Mouse (Mus musculus) heart, embryonic 10.5 days (tissue): ENCODE data around the gene Gm21994. TPM values are rescaled to one million over a fixed set of nuclear protein-coding genes. Genes with fewer than 3 reads are reported as not detected.
"Not testable (repeated sequence)": the region's sequence is repeated elsewhere in the genome, so short reads cannot be mapped to it uniquely, and the experiment has no call there.

ENCODE experiments used
- DNase-seq: peaks from one replicate; pipeline ENCODE4 v3.0.0-alpha.2; 2017; ENCODE audit warnings: low spot score
- H3K27ac ChIP-seq: fragments of 300-500 bp; sonication (generic); 2 replicates; pipeline ENCODE4 v1.5.1; 2016; ENCODE audit warnings: mild to moderate bottlenecking
- H3K27me3 ChIP-seq: fragments of 300-500 bp; sonication (generic); 2 replicates; pipeline ENCODE4 v1.6.1; 2016; ENCODE audit warnings: mild to moderate bottlenecking; ENCODE audit not compliant: poor library complexity, insufficient read depth, severe bottlenecking
- H3K36me3 ChIP-seq: fragments of 300-500 bp; sonication (generic); 2 replicates; pipeline ENCODE4 v1.6.1; 2016; ENCODE audit warnings: mild to moderate bottlenecking, moderate library complexity
- H3K4me1 ChIP-seq: fragments of 300-500 bp; sonication (generic); 2 replicates; pipeline ENCODE4 v1.6.1; 2016; ENCODE audit warnings: mild to moderate bottlenecking
- H3K4me3 ChIP-seq: fragments of 300-500 bp; sonication (generic); 2 replicates; pipeline ENCODE4 v1.5.1; 2016; ENCODE audit warnings: mild to moderate bottlenecking, moderate library complexity
- H3K9me3 ChIP-seq: fragments of 300-500 bp; sonication (generic); 2 replicates; pipeline ENCODE4 v1.6.1; 2016; ENCODE audit warnings: mild to moderate bottlenecking, moderate library complexity
- WGBS: fragments of 180-500 bp; shearing (Covaris S2); methylation state at CpG from one replicate; pipeline ENCODE4 v1.1.7; 2016; 5-methylcytosine and 5-hydroxymethylcytosine counted together
- polyA plus RNA-seq: library from polyadenylated mRNA; unstranded; fragments of >200 nt; fragmentation: Nextera tagmentation; extraction: Ambion mirVana; gene quantifications from 2 replicates; pipeline ENCODE4 v1.2.1, GENCODE M21; 2016

Gene Gm21994
- polyA plus RNA-seq = 4.0 and 4.8 TPM in 2 replicates

DNA sequence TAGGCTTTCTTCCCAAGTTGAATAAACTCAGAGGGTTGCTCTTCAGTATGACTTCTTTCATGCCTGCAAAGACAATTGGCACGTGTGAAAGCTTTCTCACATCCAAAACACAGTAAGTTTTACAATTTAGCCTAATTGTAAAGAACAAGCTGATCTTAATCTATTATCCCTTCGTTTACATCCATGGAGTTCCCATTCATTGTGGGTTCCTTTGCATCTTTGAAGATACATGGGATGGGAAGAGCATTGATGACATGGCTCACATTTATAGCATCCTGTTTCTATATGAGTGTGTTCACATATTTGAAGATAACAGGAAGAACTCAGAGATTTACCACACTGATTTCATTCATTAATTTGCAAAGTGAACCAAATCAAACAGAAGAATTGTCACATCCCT, at the start of gene Gm21994:
Gm21994 (minus strand) TSS at position 101 of the 400 bp plus-strand sequence.
- H3K27me3 ChIP-seq, H3K4me3 ChIP-seq, DNase-seq, H3K36me3 ChIP-seq, H3K27ac ChIP-seq, H3K9me3 ChIP-seq, H3K4me1 ChIP-seq: not testable (repeated sequence)
- 49% methylated on average over 2 of the region's 2 CpGs for WGBS

DNA sequence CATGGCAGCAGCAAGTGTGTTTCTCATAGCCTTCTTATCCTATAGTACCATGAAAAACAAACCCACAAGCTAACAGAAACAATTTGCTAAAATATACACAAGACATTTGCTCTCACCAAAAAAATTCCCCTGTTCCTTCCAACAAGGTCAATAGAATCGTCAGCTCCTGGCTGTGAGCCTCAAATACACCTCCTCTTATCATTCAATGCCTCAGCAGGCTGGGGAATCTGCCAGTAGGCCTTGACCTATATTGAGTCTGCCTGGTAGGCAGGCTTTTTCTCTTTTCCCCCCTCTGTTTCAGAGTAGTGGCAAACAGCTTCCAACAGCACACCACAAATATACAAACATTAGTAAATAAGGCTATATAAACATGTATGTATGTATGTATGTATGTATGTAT, 43.7 kb upstream of the Gm21994 start:
- 48% methylated on average over 1 of the region's 1 CpGs for WGBS
- H3K27me3 ChIP-seq = no peaks in the 10 kb centered on the region
- H3K4me3 ChIP-seq = no peak overlapping the region
- DNase-seq = no peak
- H3K9me3 ChIP-seq = no peaks in the 10 kb centered on the region
- H3K4me1 ChIP-seq = no peaks in the 10 kb centered on the region
- H3K27ac ChIP-seq = no peak overlapping the region
- no peaks in the 10 kb centered on the region for H3K36me3 ChIP-seq

GRCm38 (mm10) chr2:150293669-150294068, 38.3 kb upstream of the Gm21994 start:
- WGBS = 65% methylated on average over 6 of the region's 6 CpGs

DNA sequence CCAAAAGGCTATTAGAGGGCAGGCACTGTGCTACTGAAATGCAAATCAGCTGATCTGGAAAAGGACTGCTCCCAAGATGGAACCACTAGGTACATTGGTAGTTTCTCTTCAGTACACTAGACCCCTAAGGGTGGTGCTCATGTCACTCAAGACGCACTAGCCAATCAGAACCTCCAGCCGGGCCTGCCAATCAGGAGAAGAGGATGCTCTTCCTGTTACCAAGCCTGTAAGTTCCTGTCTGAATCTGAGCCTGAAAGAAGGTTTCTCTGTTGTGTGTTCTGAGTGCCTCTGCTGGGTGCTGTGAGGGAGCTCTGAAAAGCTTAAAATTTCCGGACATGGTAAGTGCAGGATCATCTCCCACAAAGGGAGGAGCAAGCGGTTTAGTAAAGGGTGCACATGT, 1.9 kb upstream of the Gm21994 start, which contains the start of gene Gm14124:
Gm14124 (plus strand) TSS at position 227 of the 400 bp plus-strand sequence.
- not testable (repeated sequence) for H3K9me3 ChIP-seq, H3K27me3 ChIP-seq, H3K27ac ChIP-seq, DNase-seq, H3K4me1 ChIP-seq, H3K4me3 ChIP-seq, H3K36me3 ChIP-seq
- WGBS = 81% methylated on average over 4 of the region's 4 CpGs

More at GRCm38 (mm10) chr2:150293669-150294068, 38.3 kb upstream of the Gm21994 start:
- no peaks in the 10 kb centered on the region for H3K9me3 ChIP-seq
- no peak overlapping the region for H3K4me3 ChIP-seq
- H3K36me3 ChIP-seq = no peaks in the 10 kb centered on the region
- H3K27me3 ChIP-seq = no peaks in the 10 kb centered on the region
- H3K27ac ChIP-seq = no peak overlapping the region
- DNase-seq = no peak
- no peaks in the 10 kb centered on the region for H3K4me1 ChIP-seq

GRCm38 (mm10) chr2:150256861-150257260, 1.5 kb upstream of the Gm21994 start:
- not testable (repeated sequence) for DNase-seq, H3K36me3 ChIP-seq, H3K27me3 ChIP-seq, H3K4me3 ChIP-seq, H3K9me3 ChIP-seq, H3K4me1 ChIP-seq, H3K27ac ChIP-seq
- 59% methylated on average over 2 of the region's 2 CpGs for WGBS

DNA sequence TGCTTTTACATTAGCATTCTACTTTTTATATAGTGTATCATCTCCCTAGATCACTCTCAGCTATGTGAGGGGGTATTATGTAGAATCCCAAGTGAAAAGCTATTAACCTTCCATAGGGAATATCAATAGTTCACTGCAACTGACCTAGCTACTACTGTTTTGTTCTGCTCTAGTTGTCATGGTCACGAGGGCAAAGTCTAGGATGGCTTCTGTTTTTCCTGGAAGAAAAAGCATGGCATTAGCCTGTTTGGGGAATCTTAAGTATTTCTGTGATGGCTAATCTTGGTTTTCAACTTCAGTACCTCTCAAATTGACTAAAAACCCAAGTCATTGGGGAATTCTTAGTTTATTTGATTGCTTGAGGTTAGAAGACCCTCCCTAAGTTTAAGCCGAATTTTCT, 12.2 kb downstream of the Gm21994 start:
- Histone ChIP-seq H3K27me3 (no peaks in the 10 kb centered on the region), H3K36me3 (peaks cover 13% of the 10 kb centered on the region), H3K27ac (no peak overlapping the region), H3K9me3 (peaks cover 11% of the 10 kb centered on the region), H3K4me3 (no peak overlapping the region), H3K4me1 (no peaks in the 10 kb centered on the region)
- WGBS = 76% methylated on average over 2 of the region's 2 CpGs
- no peak for DNase-seq

DNA sequence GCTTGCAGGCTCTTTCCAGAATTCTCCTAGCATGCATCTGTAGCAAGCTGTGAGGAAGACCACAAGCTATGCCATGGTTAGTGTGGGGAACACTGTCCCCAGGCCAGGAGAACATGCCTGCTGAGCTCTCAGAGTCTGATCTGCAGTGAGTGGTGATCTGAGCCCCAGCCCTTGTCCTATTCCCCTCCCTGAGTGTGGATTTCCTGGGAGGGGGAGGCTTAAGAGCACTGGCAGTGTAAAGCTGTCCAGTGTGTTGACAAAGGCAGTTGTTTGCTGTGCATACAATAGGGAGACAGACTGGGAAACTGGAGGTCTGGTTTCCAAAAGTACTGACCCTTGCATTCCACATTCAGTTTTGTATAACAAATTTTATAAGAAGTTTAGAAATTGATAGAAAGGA, 32.1 kb downstream of the Gm21994 start:
- H3K4me1 ChIP-seq, H3K36me3 ChIP-seq, H3K27ac ChIP-seq, H3K27me3 ChIP-seq, H3K9me3 ChIP-seq, DNase-seq, H3K4me3 ChIP-seq: not testable (repeated sequence)

DNA sequence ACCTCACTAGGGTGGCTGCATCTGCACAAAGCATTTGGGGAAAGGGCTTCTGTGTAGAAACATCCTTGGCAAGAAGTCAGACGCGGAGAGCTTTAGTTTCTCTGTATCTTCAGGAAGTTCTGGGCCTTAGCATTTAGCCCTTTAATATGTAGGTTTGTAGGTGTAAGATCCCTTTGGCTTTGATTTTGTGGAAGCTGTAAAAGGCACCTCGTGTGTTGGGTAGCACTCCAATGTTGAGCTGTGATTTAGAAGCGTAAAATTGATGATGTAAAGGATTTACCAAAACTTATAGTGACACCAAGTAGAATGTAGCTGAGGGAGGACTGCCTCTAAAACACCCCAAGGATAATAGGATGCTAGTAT, 37.0 kb downstream of the Gm21994 start:
- H3K9me3 ChIP-seq, DNase-seq, H3K27me3 ChIP-seq, H3K36me3 ChIP-seq, H3K4me1 ChIP-seq: not testable (repeated sequence)
- peak overlapping the region; percentile 79; the same call in 1 of the 2 replicates for H3K27ac ChIP-seq
- H3K4me3 ChIP-seq = peak overlapping the region; percentile 53
- WGBS = 20% methylated on average over 4 of the region's 4 CpGs

DNA sequence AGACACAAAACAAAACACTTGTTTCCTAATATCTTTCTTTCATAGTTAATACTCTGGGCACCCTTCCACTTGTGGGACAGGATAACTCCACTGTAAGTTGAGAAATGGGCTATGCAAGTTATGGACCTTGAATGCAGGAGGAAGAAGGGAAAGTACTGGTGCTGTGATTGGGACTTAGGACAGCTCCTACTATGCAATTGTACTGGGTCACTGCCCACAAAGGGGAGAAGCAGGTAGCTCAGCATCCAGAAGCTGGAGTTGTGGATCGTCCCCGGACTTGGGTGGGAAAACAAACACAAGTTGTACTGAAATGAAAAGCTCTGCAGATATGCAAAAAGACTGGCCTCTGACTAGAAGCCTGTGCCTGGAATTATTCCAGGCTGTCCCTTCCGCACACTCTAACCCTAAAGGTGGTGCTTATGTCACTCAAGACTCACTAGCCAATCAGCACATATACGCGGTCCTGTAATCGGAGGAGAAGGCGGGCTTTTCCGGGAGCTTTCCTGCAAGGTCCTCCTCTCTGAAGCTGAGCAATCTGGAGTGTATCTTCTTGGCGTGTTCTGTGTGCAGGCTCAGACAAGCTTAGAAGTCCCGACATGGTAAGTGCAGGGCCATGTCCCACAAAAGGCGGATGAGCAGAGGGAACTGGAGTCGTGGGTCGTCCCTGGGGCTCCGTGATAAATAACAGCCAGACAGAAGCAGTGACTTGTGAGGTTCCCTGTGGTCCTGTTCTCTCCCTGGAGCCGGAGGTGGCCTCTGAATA, 37.6 kb downstream of the Gm21994 start, which contains the start of gene Zfp937:
Zfp937 (plus strand) TSS at position 474 of the 763 bp plus-strand sequence.
- peak; percentile 78 for DNase-seq
- not testable (repeated sequence) for H3K4me1 ChIP-seq, H3K27me3 ChIP-seq, H3K9me3 ChIP-seq, H3K36me3 ChIP-seq
- 1% methylated on average over 15 of the region's 15 CpGs for WGBS
- Histone ChIP-seq H3K27ac (peak within 1 kb of the TSS; percentile 79; the same call in 1 of the 2 replicates), H3K4me3 (peak within 1 kb of the TSS; percentile 53)

Other genes starting within 250 kb of the Gm21994 start
- gene Zfp120, start 118.9 kb downstream of the Gm21994 start, polyA plus RNA-seq = 4.3 and 5.7 TPM in 2 replicates
- not detected in 2 replicates for gene Gm10770, start 75.9 kb downstream of the Gm21994 start, polyA plus RNA-seq
- gene Gm14139, start 73.8 kb downstream of the Gm21994 start, polyA plus RNA-seq = 0.16 TPM in 1 of 2 replicates, not detected in the other
- 5.6 and 7.0 TPM in 2 replicates for gene Zfp937, start 37.5 kb downstream of the Gm21994 start, polyA plus RNA-seq
- not detected in 2 replicates for gene Gm14124, start 1.9 kb upstream of the Gm21994 start, polyA plus RNA-seq
- gene Gm10130, start 68.1 kb upstream of the Gm21994 start, polyA plus RNA-seq = 1.9 and 2.7 TPM in 2 replicates
- 4.9 and 6.7 TPM in 2 replicates for gene 3300002I08Rik, start 107.2 kb upstream of the Gm21994 start, polyA plus RNA-seq
- 5.4 and 8.2 TPM in 2 replicates for gene Zfp442, start 195.9 kb upstream of the Gm21994 start, polyA plus RNA-seq
- 0.26 and 0.29 TPM in 2 replicates for gene Zfp345, start 229.5 kb upstream of the Gm21994 start, polyA plus RNA-seq